Mouse (Mus musculus): ENCODE measurements around the gene Arl6ip5.

GRCm38 (mm10) chr6:97266661-97267060 lies 56.2 kb downstream of the Arl6ip5 start:
- no peak for TF ChIP-seq POLR2A (IDR thresholded peaks at IDR 0.05; ENCODE audit: control insufficient read depth, extremely low read depth, insufficient read depth, low read length, poor library complexity)
- TF ChIP-seq CTCF (IDR thresholded peaks at IDR 0.05; ENCODE audit: borderline replicate concordance, control insufficient read depth, extremely low read depth, insufficient read depth, low read length, poor library complexity) = no peak

All from thymus, adult 2 months (tissue).